ENCODE assay signal across 20 mouse cellular contexts in genomic region chr7:66094141-66094540, GRCm38 (mm10). TPM values are rescaled to one million over a fixed set of nuclear protein-coding genes. Genes with fewer than 3 reads are reported as not detected.
A peak's percentile ranks its signal among the peaks of the same experiment; 100 is the strongest.
DNase-seq lines count a peak whose midpoint lies in the region; ATAC-seq lines count a peak whose summit lies in the region.
"Had no signal": no experiment of that assay in that cellular context is flagged by ENCODE, and none has a peak within 500 bp of the region (broad histone marks: within the 10 kb centered on the region; RNA-seq: fewer than 3 reads in every experiment).

No protein-coding gene starts in this region.

- 76% methylated on average over 5 of the region's 5 CpGs for WGBS in heart, embryonic 11.5 days (ENCODE audit: insufficient replicate concordance)

- no peaks in the 10 kb centered on the region for H3K27me3 ChIP-seq in heart, embryonic 11.5 days (ENCODE audit: control insufficient read depth, insufficient read depth, low read length)
- H3K27me3 ChIP-seq: CH12.LX; limb, embryonic 13.5 days; Patski had no signal

- H3K4me2 ChIP-seq in heart, embryonic 11.5 days: no peak overlapping the region
- H3K4me2 ChIP-seq: limb, embryonic 13.5 days; lung, embryonic 14.5 days had no signal

- H3K4me3 ChIP-seq in heart, embryonic 11.5 days (ENCODE audit: low read depth, low read length): no peak overlapping the region
- H3K4me3 ChIP-seq: erythroblast, embryonic 14.5 days; hindbrain, embryonic 10.5 days; limb, embryonic 13.5 days had no signal

- no peak overlapping the region for H3K27ac ChIP-seq in heart, embryonic 11.5 days (ENCODE audit: low read depth, low read length)
- H3K27ac ChIP-seq: hindbrain, embryonic 10.5 days; limb, embryonic 13.5 days had no signal

- DNase-seq in heart, postnatal 4 days: peak; percentile 32
- peak; percentile 24 for DNase-seq in urinary bladder, postnatal 14 days (ENCODE audit: low spot score)
- DNase-seq in urinary bladder, adult 18-20 months (ENCODE audit: low spot score in 2 of 2): no peak
- DNase-seq in cerebellum, postnatal 25 days: peak; percentile 34 to 65
- no peak for DNase-seq in thymus, adult 18-20 months
- DNase-seq in spleen, postnatal 36 days (ENCODE audit: low spot score in 2 of 2): no peak
- DNase-seq: embryo, embryonic 11 days; lung, embryonic 14.5 days; thymus, postnatal 36 days had no signal

- no peak for ATAC-seq in heart, embryonic 11.5 days (replicated peaks; ENCODE audit: insufficient number of reproducible peaks, low FRiP score, low TSS enrichment)
- ATAC-seq: intestine, embryonic 16.5 days; Patski had no signal

- no peak overlapping the region for H3K9ac ChIP-seq in heart, embryonic 11.5 days (ENCODE audit: low read depth, low read length)
- H3K9ac ChIP-seq: limb, embryonic 13.5 days; lung, embryonic 14.5 days had no signal

- no peaks in the 10 kb centered on the region for H3K4me1 ChIP-seq in heart, embryonic 11.5 days (ENCODE audit: control insufficient read depth, insufficient read depth, low read length)
- H3K4me1 ChIP-seq: limb, embryonic 13.5 days had no signal

- no peaks in the 10 kb centered on the region for H3K9me3 ChIP-seq in heart, embryonic 11.5 days (replicated peaks; ENCODE audit: control insufficient read depth, low read length)
- H3K9me3 ChIP-seq: hindbrain, embryonic 10.5 days; limb, embryonic 13.5 days had no signal

- peaks cover 13% of the 10 kb centered on the region for H3K36me3 ChIP-seq in heart, embryonic 11.5 days (ENCODE audit: control insufficient read depth, insufficient read depth, low read length)

RNA-seq across cellular contexts. Expression of gene Selenos, which starts 14.7 kb away (rescaled TPM):
- 10 to 100 TPM; 33.9 to 36.5 TPM for total RNA-seq in heart, postnatal 4 days (2021)
- 76.4 and 85.5 TPM in 2 replicates for polyA plus RNA-seq in heart, embryonic 11.5 days (2014; fragmentation: Nextera tagmentation; extraction: Ambion mirVana)

RNA-seq across cellular contexts. Expression of gene Chsy1, which starts 15.2 kb away (rescaled TPM):
- 10 to 100 TPM; 51.4 to 52.3 TPM for total RNA-seq in heart, postnatal 4 days (2021)
- 24.1 and 29.0 TPM in 2 replicates for polyA plus RNA-seq in heart, embryonic 11.5 days (2014; fragmentation: Nextera tagmentation; extraction: Ambion mirVana)

RNA-seq across cellular contexts. Expression of gene Snrpa1, which starts 35.3 kb away (rescaled TPM):
- 10 to 100 TPM; 40.1 to 42.7 TPM for total RNA-seq in heart, postnatal 4 days (2021)
- 127 and 128 TPM in 2 replicates for polyA plus RNA-seq in heart, embryonic 11.5 days (2014; fragmentation: Nextera tagmentation; extraction: Ambion mirVana)

RNA-seq across cellular contexts. Expression of gene Gm45213, which starts 50.7 kb away (rescaled TPM):
- not detected for total RNA-seq in heart, postnatal 4 days (2021)
- polyA plus RNA-seq in heart, embryonic 11.5 days (2014; fragmentation: Nextera tagmentation; extraction: Ambion mirVana): not detected in 2 replicates
- total RNA-seq: CH12.LX; heart, adult 18-20 months; layer of hippocampus, postnatal 10 days; megakaryocyte, adult 5-6 weeks had no signal
- polyA plus RNA-seq: brain, embryonic 14.5 days; erythroblast, embryonic 14.5 days; hindbrain, embryonic 10.5 days; intestine, embryonic 16.5 days; limb, embryonic 13.5 days; lung, embryonic 14.5 days; Patski had no signal

Comparison
In these comparisons a context has a peak if more than half of its experiments do, and no peak if none do; other contexts are left out.
1. DNase-seq: peak in heart, postnatal 4 days (single experiment), urinary bladder, postnatal 14 days (single experiment) and cerebellum, postnatal 25 days (2 of 2); none in urinary bladder, adult 18-20 months (0 of 2), thymus, adult 18-20 months (0 of 2) and spleen, postnatal 36 days (0 of 2).